Mouse (Mus musculus) neural tube, embryonic 14.5 days (tissue): Measurements from ENCODE around the gene Ggt7. TPM values are rescaled to one million over a fixed set of nuclear protein-coding genes. Genes with fewer than 3 reads are reported as not detected.
A peak's percentile ranks its signal among the peaks of the same experiment; 100 is the strongest.

Experiments used
- ATAC-seq: fragments of 200-750 bp; cut with Nextera tagmentation; 2 replicates; pipeline ENCODE4 v1.8.0; 2017; ENCODE audit warnings: low read depth, mild to moderate bottlenecking, moderate TSS enrichment, moderate library complexity
- H3K27ac ChIP-seq: fragments of 300-500 bp; sonication (generic); 2 replicates; pipeline ENCODE4 v1.5.1; 2014; ENCODE audit warnings: low read depth, mild to moderate bottlenecking, control low read depth, low read length, moderate library complexity, mixed read lengths
- H3K27me3 ChIP-seq: fragments of 300-500 bp; sonication (generic); 2 replicates; pipeline ENCODE4 v1.6.1; 2014; ENCODE audit warnings: low read length; ENCODE audit not compliant: control insufficient read depth, insufficient read depth
- H3K36me3 ChIP-seq: fragments of 300-500 bp; sonication (generic); 2 replicates; pipeline ENCODE4 v1.6.1; 2014; ENCODE audit warnings: low read length, mixed read lengths; ENCODE audit not compliant: control insufficient read depth, insufficient read depth
- H3K4me1 ChIP-seq: fragments of 300-500 bp; sonication (generic); 2 replicates; pipeline ENCODE4 v1.6.1; 2014; ENCODE audit warnings: low read length; ENCODE audit not compliant: control insufficient read depth, insufficient read depth
- H3K4me2 ChIP-seq: fragments of 300-500 bp; sonication (generic); 2 replicates; pipeline ENCODE4 v1.6.1; 2014; ENCODE audit warnings: mild to moderate bottlenecking, low read depth, low read length, control low read depth
- H3K4me3 ChIP-seq: fragments of 300-500 bp; sonication (generic); 2 replicates; pipeline ENCODE4 v1.5.1; 2014; ENCODE audit warnings: low read depth, low read length, control low read depth, mixed read lengths
- H3K9ac ChIP-seq: fragments of 300-500 bp; sonication (generic); replicated peaks from 2 replicates; pipeline ENCODE4 v1.6.1; 2014; ENCODE audit warnings: low read depth, mild to moderate bottlenecking, control low read depth, low read length, mixed read lengths
- H3K9me3 ChIP-seq: fragments of 300-500 bp; sonication (generic); 2 replicates; pipeline ENCODE4 v1.6.1; 2016; ENCODE audit warnings: low read length; ENCODE audit not compliant: control insufficient read depth
- WGBS: fragments of 180-500 bp; shearing (Covaris S2); extraction: QIAGEN DNeasy Blood & Tissue Kit; methylation state at CpG from one replicate; pipeline ENCODE4 v1.1.7; 2014; 5-methylcytosine and 5-hydroxymethylcytosine counted together
- polyA plus RNA-seq: library from polyadenylated mRNA; unstranded; fragments of >200 nt; fragmentation: Nextera tagmentation; extraction: Ambion mirVana; gene quantifications from 2 replicates; pipeline ENCODE4 v1.2.1, GENCODE M21; 2014

Ggt7 gene
- polyA plus RNA-seq, result 37.7 and 52.7 TPM in 2 replicates

GRCm38 (mm10) chr2:155517455-155518423 lies at the start of gene Ggt7, which contains the start of gene Acss2:
Gene Ggt7, minus strand, starts transcription at chr2:155518237.
Gene Acss2, plus strand, starts transcription at chr2:155517948.
- WGBS, result 3% methylated on average over 69 of the region's 70 CpGs
- peaks cover 12% of the 10 kb centered on the region; the same call in 1 of the 2 replicates for H3K4me1 ChIP-seq
- H3K27ac ChIP-seq, result peak within 1 kb of the TSS; percentile 76
- H3K9ac ChIP-seq, result peak within 1 kb of the TSS; percentile 60
- H3K27me3 ChIP-seq, result no peaks in the 10 kb centered on the region
- H3K4me2 ChIP-seq, result peak within 1 kb of the TSS; percentile 83
- H3K9me3 ChIP-seq, result no peaks in the 10 kb centered on the region
- ATAC-seq, result peak; percentile 98
- H3K4me3 ChIP-seq, result peak within 1 kb of the TSS; percentile 70
- H3K36me3 ChIP-seq, result no peaks in the 10 kb centered on the region

- 93% methylated on average over 5 of the region's 5 CpGs for WGBS
- no peak overlapping the region for H3K9ac ChIP-seq
- ATAC-seq, result no peak
Measured at GRCm38 (mm10) chr2:155567751-155568150, 49.7 kb upstream of the Ggt7 start.

GRCm38 (mm10) chr2:155562934-155563333 lies 44.9 kb upstream of the Ggt7 start:
- H3K4me3 ChIP-seq, result no peak overlapping the region
- no peak overlapping the region for H3K4me2 ChIP-seq
- H3K9ac ChIP-seq, result no peak overlapping the region
- no peaks in the 10 kb centered on the region for H3K4me1 ChIP-seq
- H3K27ac ChIP-seq, result no peak overlapping the region
- H3K27me3 ChIP-seq, result no peaks in the 10 kb centered on the region
- H3K9me3 ChIP-seq, result no peaks in the 10 kb centered on the region
- WGBS, result 79% methylated on average over 4 of the region's 4 CpGs
- peaks cover 12% of the 10 kb centered on the region; the same call in 1 of the 2 replicates for H3K36me3 ChIP-seq
- no peak for ATAC-seq

More at GRCm38 (mm10) chr2:155567751-155568150, 49.7 kb upstream of the Ggt7 start:
- H3K27ac ChIP-seq, result no peak overlapping the region
- no peaks in the 10 kb centered on the region for H3K36me3 ChIP-seq
- no peak overlapping the region for H3K4me2 ChIP-seq
- H3K9me3 ChIP-seq, result no peaks in the 10 kb centered on the region
- H3K4me1 ChIP-seq, result no peaks in the 10 kb centered on the region
- no peak overlapping the region for H3K4me3 ChIP-seq
- no peaks in the 10 kb centered on the region for H3K27me3 ChIP-seq

- Histone ChIP-seq H3K4me2 (no peak overlapping the region), H3K36me3 (peaks cover 12% of the 10 kb centered on the region; the same call in 1 of the 2 replicates), H3K9me3 (no peaks in the 10 kb centered on the region), H3K4me3 (no peak overlapping the region), H3K4me1 (no peaks in the 10 kb centered on the region), H3K27ac (no peak overlapping the region), H3K9ac (no peak overlapping the region), H3K27me3 (no peaks in the 10 kb centered on the region)
- WGBS, result 75% methylated on average over 1 of the region's 1 CpGs
- ATAC-seq, result no peak
Measured at GRCm38 (mm10) chr2:155562209-155562608, 44.2 kb upstream of the Ggt7 start.

GRCm38 (mm10) chr2:155554426-155554985 lies 36.5 kb upstream of the Ggt7 start:
- H3K4me1 ChIP-seq, result no peaks in the 10 kb centered on the region
- H3K4me3 ChIP-seq, result no peak overlapping the region
- H3K9ac ChIP-seq, result no peak overlapping the region
- no peaks in the 10 kb centered on the region for H3K27me3 ChIP-seq
- 83% methylated on average over 2 of the region's 2 CpGs for WGBS
- no peak for ATAC-seq
- no peak overlapping the region for H3K4me2 ChIP-seq
- no peak overlapping the region for H3K27ac ChIP-seq
- H3K36me3 ChIP-seq, result no peaks in the 10 kb centered on the region; the same call in 1 of the 2 replicates
- no peaks in the 10 kb centered on the region for H3K9me3 ChIP-seq

- no peak overlapping the region for H3K4me3 ChIP-seq
- no peaks in the 10 kb centered on the region for H3K4me1 ChIP-seq
Measured at GRCm38 (mm10) chr2:155552949-155553354, 34.9 kb upstream of the Ggt7 start.

GRCm38 (mm10) chr2:155552336-155552735 lies 34.3 kb upstream of the Ggt7 start:
- no peak for ATAC-seq
- Histone ChIP-seq H3K36me3 (no peaks in the 10 kb centered on the region), H3K4me1 (no peaks in the 10 kb centered on the region), H3K9me3 (no peaks in the 10 kb centered on the region), H3K27me3 (no peaks in the 10 kb centered on the region), H3K27ac (no peak overlapping the region), H3K4me2 (no peak overlapping the region), H3K9ac (no peak overlapping the region), H3K4me3 (no peak overlapping the region)

More at GRCm38 (mm10) chr2:155552949-155553354, 34.9 kb upstream of the Ggt7 start:
- no peak for ATAC-seq
- Histone ChIP-seq H3K9me3 (no peaks in the 10 kb centered on the region), H3K27ac (no peak overlapping the region), H3K9ac (no peak overlapping the region), H3K27me3 (no peaks in the 10 kb centered on the region), H3K4me2 (no peak overlapping the region), H3K36me3 (no peaks in the 10 kb centered on the region)

- no peaks in the 10 kb centered on the region for H3K27me3 ChIP-seq
- no peak overlapping the region for H3K4me3 ChIP-seq
- no peak for ATAC-seq
- no peaks in the 10 kb centered on the region for H3K36me3 ChIP-seq
- 63% methylated on average over 1 of the region's 1 CpGs for WGBS
- no peak overlapping the region for H3K9ac ChIP-seq
- no peaks in the 10 kb centered on the region for H3K4me1 ChIP-seq
- no peaks in the 10 kb centered on the region for H3K9me3 ChIP-seq
- no peak overlapping the region for H3K27ac ChIP-seq
- no peak overlapping the region for H3K4me2 ChIP-seq
Measured at GRCm38 (mm10) chr2:155546955-155547354, 28.9 kb upstream of the Ggt7 start.
